Mouse (Mus musculus): ENCODE measurements around the gene Man2a2.

DNA sequence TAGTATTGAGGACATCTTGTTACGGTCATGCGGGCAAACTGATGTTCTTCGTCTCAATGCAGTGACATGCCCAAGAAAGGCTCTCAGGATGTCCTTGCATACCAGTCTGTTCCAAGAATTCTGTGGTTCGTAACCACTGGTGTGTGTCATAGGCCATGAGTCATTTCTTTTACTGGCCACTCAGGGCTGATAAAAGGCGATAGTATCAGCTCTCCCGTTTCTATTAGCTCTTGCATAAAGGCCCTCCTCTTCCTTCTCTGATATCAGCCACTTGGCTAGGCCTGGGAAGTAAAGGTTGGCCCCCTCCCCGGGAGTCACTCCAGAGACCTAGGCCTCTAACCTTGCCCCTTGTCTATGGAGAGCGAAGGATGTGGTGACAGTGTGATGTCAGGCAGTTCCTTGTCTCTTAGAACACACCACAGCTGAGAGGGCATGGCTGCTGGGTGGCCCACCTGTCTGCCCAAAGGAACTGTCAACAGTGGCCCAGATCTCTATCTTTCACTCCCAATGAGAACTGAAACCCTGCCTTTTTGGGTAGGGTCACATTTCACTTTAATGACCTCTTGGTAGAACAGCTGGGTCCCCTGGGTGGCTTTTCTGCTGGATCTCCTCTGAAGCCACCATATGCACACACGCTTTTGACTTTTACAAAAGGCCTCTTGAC lies 4.3 kb upstream of the Man2a2 start:
- TF ChIP-seq CTCF (IDR thresholded peaks at IDR 0.05; ENCODE audit: extremely low read depth, insufficient read length, insufficient replicate concordance, low read depth, low read length): no peak
- no peak for TF ChIP-seq POLR2A (IDR thresholded peaks at IDR 0.05; ENCODE audit: low read depth, low read length)

Data from small intestine, adult 2 months (tissue).